Mouse (Mus musculus): Measurements from ENCODE around the gene Tm9sf1. TPM values are rescaled to one million over a fixed set of nuclear protein-coding genes. Genes with fewer than 3 reads are reported as not detected.

Tm9sf1 gene
- polyA plus RNA-seq, 1 experiment from 2014 or later = 61.9 TPM

DNA sequence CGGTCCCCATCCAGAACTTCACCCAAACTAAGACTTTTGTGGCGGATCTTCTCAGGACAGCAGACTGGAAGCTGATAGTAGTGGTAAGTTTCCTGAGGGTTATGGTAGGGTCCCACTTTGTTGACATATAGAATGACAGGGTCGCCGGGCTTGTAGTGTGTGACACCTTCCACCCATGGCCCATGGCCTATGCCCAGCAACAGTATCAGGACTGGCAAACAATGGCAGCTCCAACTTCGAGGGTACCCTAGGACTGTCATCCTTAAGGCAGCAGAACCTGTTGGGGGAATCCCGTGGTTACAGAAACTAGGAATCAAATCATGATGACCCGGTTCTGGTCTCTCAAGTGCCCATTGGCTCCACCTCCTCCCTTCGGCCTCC lies 937 bp downstream of the Tm9sf1 start:
- peak overlapping the region; percentile 82 for H3K4me2 ChIP-seq (replicated peaks; ENCODE audit: low read depth, low read length)
- ATAC-seq (ENCODE audit: low FRiP score) (peak; percentile 63; the same call in 1 of the 2 replicates), DNase-seq (ENCODE audit: low spot score) (no peak)
- H3K27me3 ChIP-seq (ENCODE audit: control insufficient read depth, insufficient read depth, low read length) = no peaks in the 10 kb centered on the region
- H3K27ac ChIP-seq (ENCODE audit: low read depth, low read length) = peak overlapping the region; percentile 93
- H3K9ac ChIP-seq (ENCODE audit: low read depth, low read length) = peak overlapping the region; percentile 94
- H3K4me1 ChIP-seq (replicated peaks; ENCODE audit: control insufficient read depth, insufficient read depth, low read length) = peaks cover 3% of the 10 kb centered on the region; the same call in 1 of the 2 replicates
- peak overlapping the region; percentile 95 for H3K4me3 ChIP-seq (ENCODE audit: low read depth, low read length)
- no peaks in the 10 kb centered on the region for H3K9me3 ChIP-seq (ENCODE audit: control insufficient read depth, low read length)
- WGBS = 21% methylated on average over 8 of the region's 8 CpGs
- H3K36me3 ChIP-seq (ENCODE audit: control insufficient read depth, insufficient read depth, low read length) = peaks cover 7% of the 10 kb centered on the region; the same call in 1 of the 2 replicates

DNA sequence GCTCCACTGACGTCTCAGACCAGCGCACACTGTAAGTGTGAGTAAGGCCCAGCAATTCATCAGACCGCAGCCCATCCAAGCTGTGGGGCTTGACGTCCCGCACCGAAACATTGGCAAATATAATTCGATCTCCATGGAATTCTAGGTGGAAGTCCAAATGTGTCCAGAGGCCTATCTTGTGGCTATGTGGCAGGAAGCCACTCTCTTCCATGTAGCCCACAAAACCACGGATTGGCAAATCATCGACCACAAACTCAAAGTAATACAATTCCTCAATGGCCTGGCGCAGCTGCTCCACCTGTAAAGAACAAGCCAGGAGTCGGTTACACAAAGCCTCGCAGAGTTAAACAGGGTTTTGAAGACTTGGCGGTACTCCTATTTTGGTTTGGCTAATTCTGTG lies 2.3 kb downstream of the Tm9sf1 start:
- Histone ChIP-seq H3K27me3 (ENCODE audit: control insufficient read depth, insufficient read depth, low read length) (no peaks in the 10 kb centered on the region), H3K36me3 (ENCODE audit: control insufficient read depth, insufficient read depth, low read length) (peaks cover 5% of the 10 kb centered on the region; the same call in 1 of the 2 replicates), H3K4me1 (replicated peaks; ENCODE audit: control insufficient read depth, insufficient read depth, low read length) (peaks cover 3% of the 10 kb centered on the region; the same call in 1 of the 2 replicates), H3K4me3 (ENCODE audit: low read depth, low read length) (no peak overlapping the region), H3K4me2 (replicated peaks; ENCODE audit: low read depth, low read length) (no peak overlapping the region), H3K9ac (ENCODE audit: low read depth, low read length) (no peak overlapping the region), H3K9me3 (ENCODE audit: control insufficient read depth, low read length) (no peaks in the 10 kb centered on the region), H3K27ac (ENCODE audit: low read depth, low read length) (no peak overlapping the region)
- no peak for DNase-seq (ENCODE audit: low spot score)
- 96% methylated on average over 13 of the region's 13 CpGs for WGBS
- no peak for ATAC-seq (ENCODE audit: low FRiP score)

DNA sequence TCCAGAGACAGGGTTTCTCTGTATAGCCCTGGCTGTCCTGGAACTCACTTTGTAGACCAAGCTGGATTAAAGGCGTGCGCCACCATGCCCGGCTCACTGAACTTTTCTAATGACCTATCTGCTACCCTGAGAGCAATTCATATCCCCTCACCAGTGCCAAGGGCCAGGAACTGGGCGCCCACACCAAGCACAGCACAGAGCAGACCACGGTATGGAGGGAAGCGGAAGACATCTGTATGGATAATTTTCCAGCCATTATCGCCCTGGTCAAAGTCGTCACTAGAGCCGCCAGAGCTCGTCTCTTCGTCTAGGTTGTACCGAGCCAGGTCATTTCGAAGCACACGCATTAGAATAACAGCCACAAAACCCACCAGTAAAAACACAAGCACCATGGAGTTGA lies 2.8 kb downstream of the Tm9sf1 start:
- 97% methylated on average over 14 of the region's 14 CpGs for WGBS
- Histone ChIP-seq H3K27me3 (ENCODE audit: control insufficient read depth, insufficient read depth, low read length) (no peaks in the 10 kb centered on the region), H3K4me3 (ENCODE audit: low read depth, low read length) (no peak overlapping the region), H3K27ac (ENCODE audit: low read depth, low read length) (no peak overlapping the region), H3K9ac (ENCODE audit: low read depth, low read length) (no peak overlapping the region), H3K36me3 (ENCODE audit: control insufficient read depth, insufficient read depth, low read length) (peaks cover 3% of the 10 kb centered on the region; the same call in 1 of the 2 replicates), H3K9me3 (ENCODE audit: control insufficient read depth, low read length) (no peaks in the 10 kb centered on the region), H3K4me1 (replicated peaks; ENCODE audit: control insufficient read depth, insufficient read depth, low read length) (peaks cover 3% of the 10 kb centered on the region; the same call in 1 of the 2 replicates), H3K4me2 (replicated peaks; ENCODE audit: low read depth, low read length) (no peak overlapping the region)
- ATAC-seq (ENCODE audit: low FRiP score) = no peak
- no peak for DNase-seq (ENCODE audit: low spot score)

DNA sequence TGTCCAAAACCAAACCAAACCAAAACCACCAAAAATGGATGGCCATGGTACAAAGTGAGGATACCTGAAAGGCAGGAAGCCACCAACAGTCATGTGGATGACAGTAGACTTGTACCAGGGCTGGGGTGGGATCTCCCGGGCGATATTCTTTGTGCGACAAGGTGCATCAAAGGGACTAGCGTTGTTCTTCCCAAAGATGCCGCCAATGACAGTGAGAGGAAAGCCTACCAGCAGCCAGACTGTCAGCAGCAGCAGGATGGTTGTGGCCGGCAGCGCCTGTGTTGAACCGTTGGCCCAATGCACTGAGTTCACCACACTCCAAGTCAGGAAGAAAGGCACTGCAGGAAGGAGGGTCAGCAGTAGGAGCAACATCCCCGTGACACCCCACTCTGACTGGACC lies 5.8 kb downstream of the Tm9sf1 start, which contains the start of gene Gm49378:
Gm49378 (minus strand) TSS at position 101 of the 400 bp plus-strand sequence.
- H3K36me3 ChIP-seq (ENCODE audit: control insufficient read depth, insufficient read depth, low read length) = peaks cover 5% of the 10 kb centered on the region
- ATAC-seq (ENCODE audit: low FRiP score) = no peak
- WGBS = 97% methylated on average over 9 of the region's 9 CpGs

DNA sequence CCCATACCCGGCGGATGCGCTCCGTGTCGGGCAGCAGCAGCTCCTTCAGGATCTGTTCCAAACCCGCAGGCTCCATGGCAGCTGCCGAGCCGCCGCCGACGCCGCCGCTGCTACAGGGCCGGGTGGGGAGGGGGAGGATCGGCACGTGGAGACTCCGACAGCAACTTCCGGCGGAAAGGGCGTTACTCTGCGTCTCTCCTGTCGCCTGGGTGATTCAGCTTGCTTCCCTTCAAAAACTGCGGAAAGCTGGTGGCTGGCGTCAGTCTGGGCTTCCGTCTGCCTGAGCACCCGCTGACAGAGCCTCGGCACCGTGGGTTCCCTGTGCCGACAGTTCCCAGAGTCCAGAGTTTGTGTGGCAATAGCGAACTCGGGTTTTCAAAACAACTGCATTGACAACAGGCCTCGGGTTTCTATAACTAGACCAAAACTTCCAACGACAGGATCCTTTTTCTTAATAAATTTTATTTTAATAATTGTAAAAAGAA lies 8.0 kb downstream of the Tm9sf1 start, which contains the start of gene Ipo4:
Ipo4 (minus strand) TSS at position 435 of the 485 bp plus-strand sequence.
- Histone ChIP-seq H3K9me3 (ENCODE audit: control insufficient read depth, low read length) (no peaks in the 10 kb centered on the region), H3K9ac (ENCODE audit: low read depth, low read length) (peak within 1 kb of the TSS; percentile 80), H3K27me3 (ENCODE audit: control insufficient read depth, insufficient read depth, low read length) (no peaks in the 10 kb centered on the region), H3K4me3 (ENCODE audit: low read depth, low read length) (peak within 1 kb of the TSS; percentile 67), H3K4me2 (replicated peaks; ENCODE audit: low read depth, low read length) (peak within 1 kb of the TSS; percentile 90), H3K27ac (ENCODE audit: low read depth, low read length) (peak within 1 kb of the TSS; percentile 69), H3K4me1 (replicated peaks; ENCODE audit: control insufficient read depth, insufficient read depth, low read length) (peaks cover 3% of the 10 kb centered on the region; the same call in 1 of the 2 replicates), H3K36me3 (ENCODE audit: control insufficient read depth, insufficient read depth, low read length) (peaks cover 9% of the 10 kb centered on the region)
- DNase-seq (ENCODE audit: low spot score) = peak; percentile 95
- 2% methylated on average over 33 of the region's 33 CpGs for WGBS
- peak; percentile 88 for ATAC-seq (ENCODE audit: low FRiP score)

More for the DNA sequence above, 5.8 kb downstream of the Tm9sf1 start, which contains the start of gene Gm49378:
- DNase-seq (ENCODE audit: low spot score) = no peak
- H3K27me3 ChIP-seq (ENCODE audit: control insufficient read depth, insufficient read depth, low read length) = no peaks in the 10 kb centered on the region
- H3K9me3 ChIP-seq (ENCODE audit: control insufficient read depth, low read length) = no peaks in the 10 kb centered on the region
- H3K4me3 ChIP-seq (ENCODE audit: low read depth, low read length) = no peak within 1 kb of the TSS
- H3K27ac ChIP-seq (ENCODE audit: low read depth, low read length) = no peak within 1 kb of the TSS
- peaks cover 3% of the 10 kb centered on the region for H3K4me1 ChIP-seq (replicated peaks; ENCODE audit: control insufficient read depth, insufficient read depth, low read length)
- no peak within 1 kb of the TSS for H3K4me2 ChIP-seq (replicated peaks; ENCODE audit: low read depth, low read length)
- H3K9ac ChIP-seq (ENCODE audit: low read depth, low read length) = no peak within 1 kb of the TSS

DNA sequence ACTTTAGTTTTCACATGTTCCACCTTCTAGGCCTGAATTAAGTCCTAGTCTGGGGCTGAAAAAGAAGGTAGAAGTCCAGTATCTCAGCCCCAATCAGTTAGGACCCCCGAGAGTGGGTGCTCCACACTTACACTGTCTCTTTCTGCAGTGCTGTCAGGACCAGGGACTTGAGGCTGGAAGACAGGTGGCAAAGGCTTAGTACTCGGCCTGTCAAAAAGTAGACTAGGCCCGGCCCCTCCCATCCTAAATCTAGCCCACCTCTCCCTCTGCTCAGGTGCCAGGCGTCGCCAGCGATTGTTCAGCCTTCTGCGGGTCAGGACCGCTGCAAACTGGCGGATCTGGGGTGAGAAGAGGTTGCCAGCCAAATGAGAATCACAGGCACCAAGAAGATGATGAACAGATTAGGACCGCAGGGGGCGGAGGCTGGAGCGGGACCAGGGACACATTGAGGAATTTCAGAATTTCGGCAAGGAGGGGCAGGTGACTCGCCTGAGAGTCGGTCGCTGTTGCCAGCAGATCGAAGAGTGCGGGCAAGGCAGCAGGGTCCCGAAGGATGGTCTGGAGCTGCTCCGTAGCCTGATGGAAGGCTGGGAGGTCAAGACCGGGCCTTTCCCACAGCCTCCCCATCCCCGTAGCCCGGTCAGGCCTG lies 8.6 kb downstream of the Tm9sf1 start:
- DNase-seq (ENCODE audit: low spot score) (no peak), ATAC-seq (ENCODE audit: low FRiP score) (peak; percentile 77)
- H3K4me2 ChIP-seq (replicated peaks; ENCODE audit: low read depth, low read length) = peak overlapping the region; percentile 90
- peaks cover 3% of the 10 kb centered on the region; the same call in 1 of the 2 replicates for H3K4me1 ChIP-seq (replicated peaks; ENCODE audit: control insufficient read depth, insufficient read depth, low read length)
- H3K27ac ChIP-seq (ENCODE audit: low read depth, low read length) = peak overlapping the region; percentile 69
- peak overlapping the region; percentile 67 for H3K4me3 ChIP-seq (ENCODE audit: low read depth, low read length)
- H3K27me3 ChIP-seq (ENCODE audit: control insufficient read depth, insufficient read depth, low read length) = no peaks in the 10 kb centered on the region
- no peaks in the 10 kb centered on the region for H3K9me3 ChIP-seq (ENCODE audit: control insufficient read depth, low read length)
- 4% methylated on average over 23 of the region's 23 CpGs for WGBS
- peak overlapping the region; percentile 80 for H3K9ac ChIP-seq (ENCODE audit: low read depth, low read length)
- peaks cover 13% of the 10 kb centered on the region for H3K36me3 ChIP-seq (ENCODE audit: control insufficient read depth, insufficient read depth, low read length)

DNA sequence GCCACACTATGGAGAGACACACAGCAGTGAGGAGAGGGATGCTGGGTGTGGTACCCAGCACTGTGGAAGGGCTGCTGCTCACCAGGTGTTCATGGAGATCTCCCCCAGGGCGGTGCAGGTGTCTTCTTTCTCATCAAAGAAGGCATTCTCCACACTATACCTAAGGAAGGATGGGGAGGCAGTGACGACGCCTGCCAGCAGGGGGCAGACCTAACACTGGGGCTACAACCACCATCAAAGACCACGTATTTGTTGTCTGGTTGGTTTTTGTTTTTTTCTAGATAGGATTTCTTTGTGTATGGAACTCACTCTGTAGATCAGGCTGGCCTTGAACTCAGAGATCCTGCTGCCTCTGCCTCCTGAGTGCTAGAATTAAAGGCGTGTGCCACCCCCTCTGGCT lies 14.3 kb downstream of the Tm9sf1 start:
- 68% methylated on average over 5 of the region's 5 CpGs for WGBS
- Histone ChIP-seq H3K27me3 (ENCODE audit: control insufficient read depth, insufficient read depth, low read length) (no peaks in the 10 kb centered on the region), H3K4me3 (ENCODE audit: low read depth, low read length) (no peak overlapping the region), H3K27ac (ENCODE audit: low read depth, low read length) (no peak overlapping the region), H3K9ac (ENCODE audit: low read depth, low read length) (no peak overlapping the region), H3K4me2 (replicated peaks; ENCODE audit: low read depth, low read length) (no peak overlapping the region), H3K9me3 (ENCODE audit: control insufficient read depth, low read length) (no peaks in the 10 kb centered on the region), H3K36me3 (ENCODE audit: control insufficient read depth, insufficient read depth, low read length) (peaks cover 15% of the 10 kb centered on the region), H3K4me1 (replicated peaks; ENCODE audit: control insufficient read depth, insufficient read depth, low read length) (no peaks in the 10 kb centered on the region)
- no peak for ATAC-seq (ENCODE audit: low FRiP score)
- DNase-seq (ENCODE audit: low spot score) = peak; percentile 44

DNA sequence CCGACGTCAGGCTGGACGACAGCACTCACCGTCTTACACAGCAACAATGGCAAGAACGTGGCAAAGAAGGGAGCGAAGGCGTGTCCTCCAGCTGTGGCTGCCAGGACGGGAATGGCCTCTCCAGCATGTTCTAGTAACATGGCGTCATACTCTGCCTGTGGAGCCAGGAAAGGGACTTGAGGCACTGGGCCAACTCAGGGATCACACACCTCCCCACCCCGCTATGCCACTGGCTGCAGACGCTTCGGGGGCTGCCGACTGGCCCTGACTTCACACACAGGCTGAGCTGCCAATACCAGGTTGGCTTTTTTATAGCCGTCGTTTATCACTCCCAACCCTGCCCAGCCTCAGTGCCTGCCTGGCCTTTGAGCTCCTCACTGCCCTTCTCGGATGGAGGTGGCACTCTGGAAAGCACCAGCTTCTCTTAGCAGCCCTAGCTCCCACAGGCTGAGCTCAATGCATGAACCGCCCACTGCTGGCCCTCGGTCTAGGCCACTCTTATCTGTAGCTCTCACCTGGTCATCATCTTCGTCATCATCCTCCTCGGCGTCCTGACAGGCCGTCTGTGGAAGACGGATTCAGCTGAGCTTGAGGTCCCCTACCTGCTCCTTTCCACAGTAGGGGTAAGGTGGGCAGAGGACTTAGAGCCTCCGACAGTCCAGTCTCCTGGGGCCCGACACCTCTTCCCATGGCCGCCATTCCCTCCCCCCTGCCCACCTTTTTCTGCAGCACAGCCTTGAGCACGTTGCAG lies 15.4 kb downstream of the Tm9sf1 start:
- Histone ChIP-seq H3K9ac (ENCODE audit: low read depth, low read length) (no peak overlapping the region), H3K9me3 (ENCODE audit: control insufficient read depth, low read length) (no peaks in the 10 kb centered on the region), H3K36me3 (ENCODE audit: control insufficient read depth, insufficient read depth, low read length) (peaks cover 15% of the 10 kb centered on the region), H3K4me3 (ENCODE audit: low read depth, low read length) (no peak overlapping the region), H3K27me3 (ENCODE audit: control insufficient read depth, insufficient read depth, low read length) (no peaks in the 10 kb centered on the region), H3K4me2 (replicated peaks; ENCODE audit: low read depth, low read length) (no peak overlapping the region), H3K27ac (ENCODE audit: low read depth, low read length) (no peak overlapping the region), H3K4me1 (replicated peaks; ENCODE audit: control insufficient read depth, insufficient read depth, low read length) (no peaks in the 10 kb centered on the region)
- WGBS = 92% methylated on average over 27 of the region's 27 CpGs
- no peak for ATAC-seq (ENCODE audit: low FRiP score)
- DNase-seq (ENCODE audit: low spot score) = no peak
